In the genomic region with DNA sequence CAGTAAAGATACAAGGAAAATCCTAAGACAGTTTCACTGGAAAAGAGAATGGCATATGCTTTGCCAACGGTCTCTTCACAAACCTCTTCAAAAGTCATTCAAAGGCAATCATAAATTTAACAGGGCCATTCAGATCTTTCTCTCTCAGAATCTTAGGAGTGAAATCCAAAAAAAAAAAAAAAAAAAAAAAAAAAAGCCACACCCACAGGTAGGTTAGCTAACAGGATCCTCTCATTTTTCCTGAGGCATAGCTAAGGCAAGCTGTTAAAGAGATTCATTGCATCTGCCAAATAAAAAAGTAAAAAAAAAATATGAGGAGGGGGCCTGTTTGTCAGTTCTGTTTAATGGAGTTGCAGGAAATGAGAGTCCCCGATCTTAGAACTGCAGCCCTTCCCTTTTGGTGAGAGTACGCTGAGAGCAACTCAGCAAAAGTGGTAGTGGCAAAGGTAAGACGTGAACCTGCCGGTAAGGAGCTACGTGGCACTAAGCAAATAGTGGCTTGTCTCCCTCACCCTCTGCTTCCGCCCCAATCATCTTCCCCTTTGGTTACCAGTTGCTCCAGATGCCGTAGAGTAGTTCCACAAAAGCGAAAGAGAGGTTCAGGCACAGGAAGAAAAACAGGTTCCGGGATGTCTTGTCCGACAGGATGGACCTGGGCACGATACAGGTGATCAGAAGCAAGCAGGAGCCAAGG, we compare ENCODE assay signal across 8 mouse cellular contexts. TPM values are rescaled to one million over a fixed set of nuclear protein-coding genes. Genes with fewer than 3 reads are reported as not detected.
A peak's percentile ranks its signal among the peaks of the same experiment; 100 is the strongest.
DNase-seq lines count a peak whose midpoint lies in the region; ATAC-seq and TF ChIP-seq lines count a peak whose summit lies in the region.

No protein-coding gene starts in this region.

- H3K27me3 ChIP-seq in limb, embryonic 12.5 days, result no peaks in the 10 kb centered on the region
- H3K27me3 ChIP-seq in midbrain, embryonic 11.5 days (ENCODE audit: control insufficient read depth, insufficient read depth, low read length), result no peaks in the 10 kb centered on the region

- ATAC-seq in granulocyte monocyte progenitor cell, adult 5-6 weeks (replicated peaks; ENCODE audit: poor library complexity, severe bottlenecking), result peak; percentile 69
- no peak; the same call in 1 of the 2 replicates for ATAC-seq in limb, embryonic 12.5 days (ENCODE audit: insufficient number of reproducible peaks, insufficient read depth, low FRiP score, low TSS enrichment, low read depth)
- no peak for ATAC-seq in midbrain, embryonic 11.5 days (ENCODE audit: low FRiP score)

- H3K4me1 ChIP-seq in bone marrow macrophage, adult 2 months (ENCODE audit: control insufficient read depth, insufficient read depth, low read length), result peaks cover 9% of the 10 kb centered on the region
- H3K4me1 ChIP-seq in limb, embryonic 12.5 days (replicated peaks), result peaks cover 13% of the 10 kb centered on the region
- H3K4me1 ChIP-seq in midbrain, embryonic 11.5 days (ENCODE audit: control insufficient read depth, insufficient read depth, low read length), result peaks cover 12% of the 10 kb centered on the region

- TF ChIP-seq POLR2A in bone marrow macrophage, adult 2 months (IDR thresholded peaks at IDR 0.05; ENCODE audit: borderline replicate concordance, low read depth, low read length), result no peak

- H3K36me3 ChIP-seq in limb, embryonic 12.5 days, result peaks cover 28% of the 10 kb centered on the region
- H3K36me3 ChIP-seq in midbrain, embryonic 11.5 days (ENCODE audit: control insufficient read depth, insufficient read depth, low read length), result peaks cover 2% of the 10 kb centered on the region; the same call in 1 of the 2 replicates

- H3K27ac ChIP-seq in bone marrow macrophage, adult 2 months (ENCODE audit: insufficient read depth, low read depth, low read length), result peak overlapping the region; percentile 67
- peak overlapping the region; percentile 67; the same call in 1 of the 2 replicates for H3K27ac ChIP-seq in limb, embryonic 12.5 days
- no peak overlapping the region for H3K27ac ChIP-seq in midbrain, embryonic 11.5 days (ENCODE audit: low read depth, low read length)

- peak overlapping the region; percentile 85 for H3K4me3 ChIP-seq in bone marrow macrophage, adult 2 months (ENCODE audit: insufficient read depth, low read length)
- H3K4me3 ChIP-seq in limb, embryonic 12.5 days (replicated peaks), result peak overlapping the region; percentile 80
- H3K4me3 ChIP-seq in midbrain, embryonic 11.5 days (ENCODE audit: low read depth, low read length), result peak overlapping the region; percentile 79

- H3K4me2 ChIP-seq in limb, embryonic 12.5 days, result peak overlapping the region; percentile 90
- H3K4me2 ChIP-seq in midbrain, embryonic 11.5 days, result peak overlapping the region; percentile 89

- peak overlapping the region; percentile 84 for H3K9ac ChIP-seq in limb, embryonic 12.5 days (replicated peaks)
- peak overlapping the region; percentile 88 for H3K9ac ChIP-seq in midbrain, embryonic 11.5 days (ENCODE audit: low read length)

- peak; percentile 7 for DNase-seq in ovary, postnatal 14 days (ENCODE audit: low spot score)
- no peak for DNase-seq in ovary, postnatal 36 days (ENCODE audit: low spot score)
- no peak for DNase-seq in midbrain, embryonic 11.5 days (ENCODE audit: low spot score, missing footprints)
- peak; percentile 25 to 31 for DNase-seq in thymus, postnatal 10 days (ENCODE audit: low spot score in 2 of 2)
- DNase-seq in gastrocnemius, adult 18-20 months (ENCODE audit: low spot score), result no peak

- H3K9me3 ChIP-seq in limb, embryonic 12.5 days, result no peaks in the 10 kb centered on the region
- H3K9me3 ChIP-seq in midbrain, embryonic 11.5 days (ENCODE audit: control insufficient read depth, low read length), result no peaks in the 10 kb centered on the region

- TF ChIP-seq CTCF in bone marrow macrophage, adult 2 months (IDR thresholded peaks at IDR 0.05; ENCODE audit: low read depth, low read length), result no peak

- WGBS in limb, embryonic 12.5 days, result 6% methylated on average over 12 of the region's 12 CpGs
- WGBS in midbrain, embryonic 11.5 days, result 8% methylated on average over 12 of the region's 12 CpGs

RNA-seq across cellular contexts. Expression of a gene that starts 0.8 kb away (rescaled TPM):
- 33.3 and 38.7 TPM in 2 replicates for polyA plus RNA-seq in bone marrow macrophage, adult 2 months (2012; ENCODE audit: insufficient read depth, insufficient read length, missing spikeins)
- 28.4 and 29.7 TPM in 2 replicates for total RNA-seq in granulocyte monocyte progenitor cell, adult 5-6 weeks (2014; fragmentation: Nextera tagmentation)
- total RNA-seq in granulocyte monocyte progenitor cell, adult 5-6 weeks (2017), result 15.9 and 77.0 TPM in 2 replicates
- 24.3 and 30.1 TPM in 2 replicates for polyA plus RNA-seq in limb, embryonic 12.5 days (2016; fragmentation: Nextera tagmentation; extraction: Ambion mirVana)
- polyA plus RNA-seq in midbrain, embryonic 11.5 days (2014; fragmentation: Nextera tagmentation; extraction: Ambion mirVana), result 25.4 and 29.3 TPM in 2 replicates
- 1 to 10 TPM; 3.6 to 6.3 TPM for total RNA-seq in gastrocnemius, adult 18-20 months (2021)

RNA-seq across cellular contexts. Expression of a gene that starts 0.8 kb away (rescaled TPM):
- 9.0 and 9.8 TPM in 2 replicates for polyA plus RNA-seq in bone marrow macrophage, adult 2 months (2012; ENCODE audit: insufficient read depth, insufficient read length, missing spikeins)
- 4.8 and 10.8 TPM in 2 replicates for total RNA-seq in granulocyte monocyte progenitor cell, adult 5-6 weeks (2014; fragmentation: Nextera tagmentation)
- total RNA-seq in granulocyte monocyte progenitor cell, adult 5-6 weeks (2017), result 14.2 and 16.8 TPM in 2 replicates
- polyA plus RNA-seq in limb, embryonic 12.5 days (2016; fragmentation: Nextera tagmentation; extraction: Ambion mirVana), result 17.0 and 19.9 TPM in 2 replicates
- 27.3 and 28.1 TPM in 2 replicates for polyA plus RNA-seq in midbrain, embryonic 11.5 days (2014; fragmentation: Nextera tagmentation; extraction: Ambion mirVana)
- 10 to 100 TPM; 10.5 to 10.7 TPM for total RNA-seq in gastrocnemius, adult 18-20 months (2021)

Comparison
In these comparisons a context has a peak if more than half of its experiments do, and no peak if none do; other contexts are left out.
1. DNase-seq: peak in ovary, postnatal 14 days (single experiment) and thymus, postnatal 10 days (2 of 2); none in ovary, postnatal 36 days (single experiment), midbrain, embryonic 11.5 days (single experiment) and gastrocnemius, adult 18-20 months (single experiment).
2. Peak in every context shown above with its lines, with median percentiles within 50 percentile points of each other: H3K4me3 ChIP-seq.